Mouse (Mus musculus) fat pad, adult 2 months (tissue): ENCODE measurements around the gene Aff4.
"Not testable (repeated sequence)": the region's sequence is repeated elsewhere in the genome, so short reads cannot be mapped to it uniquely, and the experiment has no call there.

Experiments used
- DNase-seq: peaks from one replicate; pipeline ENCODE4 v3.0.0-alpha.2; 2011; ENCODE audit warnings: low read depth, low spot score; ENCODE audit errors: extremely low read depth

Aff4 gene

GRCm38 (mm10) chr11:53336924-53337323 is 13.7 kb upstream of the Aff4 start:
- DNase-seq = no peak

GRCm38 (mm10) chr11:53337684-53338083 is 12.9 kb upstream of the Aff4 start:
- no peak for DNase-seq

DNA sequence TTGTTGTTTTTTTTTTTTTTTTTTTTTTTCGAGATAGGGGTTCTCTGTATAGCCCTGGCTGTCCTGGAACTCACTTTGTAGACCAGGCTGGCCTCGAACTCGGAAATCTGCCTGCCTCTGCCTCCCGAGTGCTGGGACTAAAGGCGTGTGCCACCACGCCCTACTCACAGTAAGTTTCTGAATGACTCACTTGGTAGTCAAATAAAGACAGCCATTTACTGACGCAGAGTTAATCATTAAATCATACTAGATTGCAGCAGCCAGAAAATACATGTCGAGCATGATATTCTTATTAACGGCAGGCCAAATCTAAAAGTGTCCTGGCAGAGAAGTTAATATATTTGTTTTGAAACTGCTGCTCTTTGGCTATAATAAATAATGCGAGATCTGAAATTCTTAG is 9.6 kb upstream of the Aff4 start:
- DNase-seq = not testable (repeated sequence)

DNA sequence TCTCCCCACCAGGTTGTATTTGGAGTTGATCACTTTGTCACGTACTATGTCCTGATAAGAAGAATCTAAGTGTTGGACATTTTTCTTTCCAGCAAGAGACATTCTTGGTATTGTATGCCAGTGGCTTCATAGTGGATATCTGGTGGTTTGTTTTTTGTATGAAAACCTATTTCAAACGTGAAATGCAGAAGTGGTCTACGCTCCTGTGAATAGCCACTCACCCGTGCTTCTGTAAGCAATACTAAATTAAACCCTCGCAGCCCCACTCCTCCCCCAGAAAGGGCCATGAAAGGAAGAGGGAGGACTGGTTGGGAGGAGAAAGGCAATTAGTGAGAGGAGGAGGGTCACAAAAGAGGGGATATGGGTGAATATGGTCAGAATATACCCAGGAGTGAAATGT is 7.9 kb upstream of the Aff4 start:
- DNase-seq = no peak

DNA sequence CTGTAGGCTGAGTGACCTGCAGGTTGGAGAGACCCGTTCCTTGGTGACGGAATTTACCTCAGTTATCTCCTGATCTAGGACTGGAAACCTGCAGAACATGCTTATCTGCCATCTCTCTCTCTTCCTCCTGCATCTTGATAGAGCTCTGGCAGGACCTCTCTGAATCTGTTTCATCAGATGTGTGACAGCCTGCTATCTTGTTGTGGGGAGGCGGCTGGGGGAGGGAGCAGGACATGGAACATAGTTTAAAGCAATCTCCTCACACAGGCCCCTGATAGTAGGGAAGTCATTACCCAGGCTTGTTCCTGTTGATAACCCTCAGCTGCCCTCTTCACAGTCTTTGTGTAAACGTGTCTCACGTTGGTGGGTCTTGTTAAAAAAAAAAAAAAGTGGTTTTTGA is 5.3 kb upstream of the Aff4 start:
- DNase-seq = no peak

DNA sequence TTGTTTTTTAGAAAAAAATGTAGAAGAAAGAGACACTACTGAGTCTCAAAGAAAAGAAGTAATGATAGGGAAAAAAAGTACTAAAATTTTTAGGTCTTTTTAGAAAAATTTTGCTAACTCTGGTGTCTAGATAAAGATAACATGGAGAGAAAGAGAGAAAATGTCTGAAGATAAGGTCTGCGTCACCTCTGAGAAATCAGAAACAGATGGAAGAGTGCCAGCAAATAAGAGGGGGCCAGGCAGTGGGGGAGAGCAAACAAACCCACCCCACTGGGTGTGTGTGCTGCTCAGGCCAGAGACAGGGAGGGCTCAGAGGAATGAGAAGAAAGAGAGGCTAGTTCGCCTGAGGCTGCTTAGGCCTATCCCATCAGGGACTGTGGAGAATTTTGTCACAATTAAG is 4.9 kb upstream of the Aff4 start:
- DNase-seq = no peak

GRCm38 (mm10) chr11:53351224-53351942 is 750 bp downstream of the Aff4 start:
- DNase-seq = no peak

DNA sequence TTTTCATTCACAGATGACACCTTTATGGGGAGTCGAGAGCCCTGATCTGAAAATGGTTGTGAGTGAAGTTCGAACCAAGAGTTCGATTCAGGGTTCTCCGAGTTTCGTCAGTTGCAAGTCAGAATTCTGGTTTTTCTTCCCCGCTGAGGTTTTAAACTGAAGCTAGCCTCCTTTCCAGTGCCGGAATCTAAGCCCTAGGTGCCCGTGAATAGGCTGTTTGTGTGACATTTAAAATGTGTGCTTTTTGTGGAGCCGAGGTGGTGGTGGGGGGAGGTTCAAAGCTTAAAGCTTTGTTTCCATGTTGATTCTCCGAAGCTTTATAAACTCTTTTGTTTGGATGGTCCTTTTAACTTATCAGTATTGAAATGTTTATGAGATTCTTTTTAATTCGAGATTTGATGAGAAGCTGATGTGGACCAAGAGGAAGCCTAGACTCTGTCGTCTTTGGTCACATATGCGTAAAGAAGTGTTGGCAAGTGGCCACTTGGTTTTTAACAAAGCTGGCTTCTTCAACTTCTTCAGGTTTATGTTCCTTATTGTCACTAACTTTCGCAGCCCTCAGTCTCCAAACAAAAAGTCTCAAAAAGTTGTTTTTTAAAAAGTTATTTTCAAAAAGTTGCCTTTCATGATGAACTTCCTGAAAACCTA is 1.4 kb downstream of the Aff4 start:
- no peak for DNase-seq

- DNase-seq = no peak
Observed at GRCm38 (mm10) chr11:53358504-53359155, 8.0 kb downstream of the Aff4 start.

DNA sequence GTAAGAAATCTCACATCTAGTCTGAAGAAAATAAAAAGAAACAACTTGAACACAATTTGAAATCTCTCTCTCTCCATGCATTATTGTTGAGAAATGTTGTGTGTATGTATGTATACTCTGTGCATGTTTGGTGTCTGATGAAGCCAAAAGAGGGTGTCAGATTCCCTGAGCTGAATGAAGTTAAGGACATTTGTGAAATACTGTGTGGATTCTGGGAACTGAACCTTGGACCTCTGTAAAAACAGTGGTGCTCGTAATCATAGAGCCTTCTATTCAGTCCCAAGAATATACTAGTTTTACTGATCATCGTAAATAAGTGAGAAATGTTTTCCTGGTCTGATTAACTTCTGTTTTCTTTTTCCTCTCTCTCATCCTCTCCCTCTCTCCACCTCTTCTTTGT is 16.4 kb downstream of the Aff4 start:
- DNase-seq = no peak

GRCm38 (mm10) chr11:53378918-53379317 is 28.3 kb downstream of the Aff4 start:
- no peak for DNase-seq

GRCm38 (mm10) chr11:53383758-53384428 is 33.3 kb downstream of the Aff4 start:
- DNase-seq = no peak

GRCm38 (mm10) chr11:53393856-53394255 is 43.2 kb downstream of the Aff4 start:
- no peak for DNase-seq

DNA sequence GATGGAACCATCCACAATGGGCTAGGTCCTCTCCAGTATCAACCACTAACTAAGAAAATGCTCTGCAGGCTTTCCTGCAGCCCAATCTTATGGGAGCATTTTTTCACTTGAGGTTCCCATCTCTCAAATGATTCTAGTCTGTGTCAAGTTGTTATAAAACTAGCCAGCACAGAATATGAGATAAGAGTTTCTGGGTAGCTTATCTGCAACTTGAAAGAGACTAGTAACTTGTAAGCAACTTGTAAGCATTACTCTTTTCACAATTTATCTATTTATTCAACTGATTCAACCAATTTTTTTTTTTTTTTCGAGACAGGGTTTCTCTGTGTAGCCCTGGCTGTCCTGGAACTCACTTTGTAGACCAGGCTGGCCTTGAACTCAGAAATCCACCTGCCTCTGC is 53.0 kb downstream of the Aff4 start:
- DNase-seq = no peak

GRCm38 (mm10) chr11:53411738-53412137 is 61.1 kb downstream of the Aff4 start:
- no peak for DNase-seq

GRCm38 (mm10) chr11:53413871-53414270 is 63.2 kb downstream of the Aff4 start:
- no peak for DNase-seq

DNA sequence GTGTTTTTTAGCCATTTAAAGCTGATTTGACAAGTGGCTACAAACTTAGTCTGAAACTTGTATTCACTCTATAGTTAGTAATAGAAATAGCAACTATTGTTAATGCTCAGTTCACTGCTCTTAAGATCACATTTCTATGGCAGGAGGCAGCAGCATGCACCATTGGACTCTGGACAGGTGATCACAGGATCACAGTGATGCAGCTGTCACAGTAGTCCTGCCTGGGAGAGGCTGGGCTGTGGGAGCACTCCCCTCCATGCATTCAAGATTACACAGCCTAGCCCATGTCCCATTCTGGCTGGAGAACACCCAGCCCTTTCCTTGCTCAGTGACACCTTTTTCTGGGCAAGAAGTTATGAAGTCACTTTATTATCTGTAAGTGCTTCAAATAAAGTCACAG is 67.4 kb downstream of the Aff4 start:
- no peak for DNase-seq

DNA sequence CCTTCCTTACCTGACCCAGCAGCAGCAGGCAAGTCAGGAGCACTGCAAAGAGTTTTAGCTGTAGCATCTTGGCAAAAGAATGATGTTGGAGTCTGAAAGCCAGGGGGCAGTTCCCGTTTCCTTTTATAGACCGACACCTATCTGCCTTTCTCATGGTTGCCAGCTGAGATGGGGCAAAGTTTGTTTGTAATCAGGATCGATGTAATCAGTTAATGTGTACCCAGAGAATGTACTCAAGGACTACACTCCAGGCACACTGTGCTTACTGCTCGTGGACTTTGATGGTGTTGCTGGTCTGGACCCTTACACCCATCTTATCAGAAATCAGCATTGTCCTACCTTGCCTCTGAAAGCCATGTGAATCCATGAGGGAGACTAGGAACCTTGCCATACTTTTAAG is 72.4 kb downstream of the Aff4 start, which contains the start of gene Leap2:
Gene Leap2 (minus strand): TSS at position 135 of the 400 bp plus-strand sequence.
- no peak for DNase-seq

GRCm38 (mm10) chr11:53424826-53425225 is 74.2 kb downstream of the Aff4 start:
- DNase-seq = no peak

- DNase-seq = no peak
Observed at GRCm38 (mm10) chr11:53425251-53425650, 74.6 kb downstream of the Aff4 start.

DNA sequence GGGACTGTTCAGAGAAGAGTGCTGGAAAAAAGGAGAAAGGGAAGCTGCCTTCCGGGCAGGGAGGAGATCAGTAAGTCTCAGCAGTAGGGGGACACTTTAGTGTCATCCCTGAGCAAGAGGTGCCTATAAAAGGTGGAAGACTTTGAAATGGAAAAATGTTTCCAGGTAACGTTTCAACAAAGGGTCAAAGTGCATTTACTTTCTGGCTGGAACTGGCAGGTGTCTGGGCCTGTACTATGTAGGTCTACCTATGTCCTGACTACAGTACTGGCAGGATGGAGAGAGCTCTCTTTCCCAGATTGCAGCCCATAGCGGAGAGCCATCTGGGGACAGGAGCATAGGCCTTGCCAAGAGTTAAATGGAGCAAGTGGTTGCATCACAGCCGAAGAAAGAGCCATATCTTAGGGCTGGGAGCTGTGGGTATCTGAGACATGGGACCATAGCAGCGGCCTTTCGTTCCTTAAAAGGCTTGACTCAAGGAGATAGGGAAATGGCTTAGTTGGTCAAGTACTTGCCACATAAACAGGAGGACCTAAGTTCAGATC is 75.2 kb downstream of the Aff4 start:
- no peak for DNase-seq
